Mouse (Mus musculus) right cerebral cortex, postnatal 4 days (tissue): ENCODE data around the gene Plekhh2.

Experiments used
- DNase-seq: peaks from one replicate; pipeline ENCODE4 v3.0.0-alpha.2; 2022

Plekhh2 gene

DNA sequence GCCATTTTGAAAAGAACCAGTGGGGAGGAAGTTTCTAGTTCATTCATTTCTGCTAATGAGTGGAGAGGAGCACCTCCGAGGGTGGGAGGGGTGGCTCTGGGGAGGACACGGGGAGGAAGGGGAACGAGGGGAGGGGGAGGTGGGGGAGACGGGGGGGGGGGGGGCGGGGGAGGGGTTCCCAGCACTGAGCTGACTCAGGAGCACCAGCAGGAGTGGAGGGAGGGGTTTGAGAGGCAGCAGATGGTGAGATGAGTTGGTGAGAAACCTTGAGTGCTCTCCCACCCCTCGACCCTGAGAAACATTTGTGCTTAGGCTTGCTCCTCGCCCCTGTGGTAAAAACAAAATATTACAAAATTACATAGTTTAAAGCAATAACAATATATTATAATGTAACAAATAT lies 134.2 kb downstream of the Plekhh2 start:
- DNase-seq: no peak

DNA sequence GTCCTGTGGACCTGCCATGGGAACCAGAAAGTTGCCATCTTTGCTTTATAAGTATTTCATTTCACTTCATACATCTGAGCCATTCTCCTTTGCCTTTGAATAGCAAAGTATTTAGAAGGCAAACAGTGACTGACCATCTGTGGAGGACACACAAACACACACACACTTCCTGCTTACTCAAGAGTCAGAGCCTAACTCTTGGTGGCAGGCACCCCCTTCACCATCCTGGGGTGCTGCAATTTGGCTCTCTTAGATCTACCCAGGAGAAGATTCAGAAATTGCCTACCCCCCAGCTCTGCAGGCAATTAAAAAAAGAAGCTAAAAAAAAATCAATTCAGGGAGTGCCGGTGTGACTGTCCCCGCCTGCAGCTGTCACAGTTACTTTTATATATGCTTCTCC lies 134.8 kb downstream of the Plekhh2 start:
- DNase-seq: no peak

- no peak for DNase-seq
Observed at GRCm38 (mm10) chr17:84647630-84648029, 135.9 kb downstream of the Plekhh2 start.

- DNase-seq: no peak
Observed at GRCm38 (mm10) chr17:84650302-84651017, 138.8 kb downstream of the Plekhh2 start.

DNA sequence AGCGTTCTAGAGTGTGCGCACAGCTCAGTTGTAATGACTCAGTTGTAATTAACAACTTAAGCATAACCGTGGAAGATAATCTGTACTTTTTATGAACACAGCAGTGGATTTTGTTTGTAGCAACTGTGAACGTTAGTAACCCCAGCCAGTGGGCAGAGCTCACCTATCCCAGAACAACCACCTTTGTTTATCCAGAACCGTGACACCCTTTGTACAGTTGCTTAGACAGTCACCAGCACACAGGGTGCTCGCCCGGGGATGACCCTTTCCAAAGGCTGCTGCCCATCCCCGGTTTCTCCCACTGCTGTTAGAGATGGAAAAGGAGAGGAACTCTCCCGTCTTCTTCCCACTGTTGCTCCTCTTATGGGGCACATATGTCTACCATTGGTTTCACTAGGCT lies 141.8 kb downstream of the Plekhh2 start:
- DNase-seq: no peak

DNA sequence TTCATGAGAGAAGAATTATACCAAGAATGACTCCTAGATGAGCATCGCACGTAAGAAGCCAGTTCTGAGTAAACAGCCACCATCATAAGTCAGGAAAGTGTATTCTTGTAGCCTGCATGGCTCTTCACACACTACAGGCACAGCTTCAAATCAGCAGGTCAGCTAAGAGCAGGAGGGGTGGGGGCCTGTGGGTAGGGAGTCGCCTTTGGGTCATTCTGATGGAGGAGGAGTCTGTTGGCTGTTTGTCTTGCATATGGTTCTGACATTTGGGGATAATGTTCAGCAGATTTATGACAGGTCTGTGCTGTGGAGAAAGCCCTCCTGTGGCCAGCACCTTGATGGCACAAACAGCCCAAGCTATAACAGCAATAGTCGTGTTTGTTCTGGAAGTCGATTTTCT lies 144.5 kb downstream of the Plekhh2 start:
- DNase-seq: no peak

- no peak for DNase-seq
Observed at GRCm38 (mm10) chr17:84656653-84657421, 145.1 kb downstream of the Plekhh2 start.

DNA sequence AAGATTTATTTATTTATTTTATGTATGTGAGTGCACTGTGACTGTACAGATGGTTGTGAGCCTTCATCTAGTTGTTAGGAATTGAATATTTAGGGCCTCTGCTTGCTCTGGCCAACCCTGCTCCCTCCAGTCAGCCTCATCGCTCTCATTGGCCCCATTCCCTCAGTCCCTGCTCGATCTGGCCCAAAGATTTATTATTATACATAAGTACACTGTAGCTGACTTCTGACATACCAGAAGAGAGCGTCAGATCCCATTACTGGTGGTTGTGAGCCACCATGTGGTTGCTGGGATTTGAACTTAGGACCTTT lies 145.7 kb downstream of the Plekhh2 start:
- no peak for DNase-seq

DNA sequence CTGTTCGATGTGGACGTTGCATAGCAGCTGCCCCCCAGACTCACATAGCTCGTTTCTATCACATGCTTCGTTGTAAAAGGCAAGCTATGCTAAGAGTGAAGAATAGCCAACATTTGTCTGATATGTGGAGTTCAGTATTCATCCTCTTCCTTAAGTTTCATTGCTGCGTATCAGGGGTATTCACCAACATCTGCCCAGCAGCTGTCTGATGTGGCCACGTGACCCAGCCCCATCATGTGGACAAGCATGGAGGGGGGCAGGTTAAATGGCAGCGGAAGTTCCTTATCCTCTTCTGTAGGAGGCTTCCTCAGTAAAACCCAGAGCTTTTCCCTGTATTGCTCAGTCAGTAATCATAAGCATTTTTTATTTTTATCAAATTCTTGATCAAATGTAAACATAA lies 146.1 kb downstream of the Plekhh2 start:
- no peak for DNase-seq

GRCm38 (mm10) chr17:84658195-84658594 lies 146.5 kb downstream of the Plekhh2 start:
- DNase-seq: no peak

GRCm38 (mm10) chr17:84658951-84659350 lies 147.3 kb downstream of the Plekhh2 start:
- no peak for DNase-seq

DNA sequence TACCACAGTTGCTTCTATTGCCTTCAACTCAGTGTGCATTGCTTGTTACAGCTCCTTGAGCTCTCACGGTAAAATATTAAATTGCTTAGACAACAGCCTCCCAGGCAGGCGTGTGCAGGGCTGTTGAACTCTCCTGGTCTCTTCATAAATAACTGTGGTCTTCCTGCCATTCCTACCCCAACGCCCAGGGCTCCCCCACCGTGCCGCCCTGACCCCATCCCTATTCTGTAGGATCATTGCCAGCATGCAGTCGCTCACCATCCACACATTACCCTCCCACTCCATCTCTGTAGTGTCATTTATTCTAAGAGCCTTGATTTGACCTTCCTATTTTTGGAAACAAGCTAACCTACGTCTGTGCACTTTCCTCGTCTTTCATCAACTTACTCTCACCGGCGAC lies 153.4 kb downstream of the Plekhh2 start:
- no peak for DNase-seq

DNA sequence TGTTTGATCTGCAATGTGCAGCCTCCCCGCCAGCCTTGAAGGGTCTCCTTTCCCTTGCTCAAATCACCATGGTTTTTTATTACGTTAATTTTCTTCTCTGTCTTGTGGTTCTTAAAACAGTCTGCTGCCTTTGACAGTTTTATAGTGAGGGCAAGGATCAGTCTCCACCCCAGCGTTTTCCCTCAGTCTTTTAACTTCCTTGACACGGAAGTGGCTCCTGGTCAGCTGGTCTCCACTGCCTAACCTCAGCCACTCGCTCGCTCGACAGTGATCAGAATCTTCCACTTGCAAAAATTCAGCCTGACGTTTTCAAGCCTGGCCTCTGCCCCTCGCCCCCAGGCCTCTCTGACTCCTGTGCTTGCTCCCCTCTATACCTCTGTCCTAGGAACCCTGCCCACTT lies 154.0 kb downstream of the Plekhh2 start:
- DNase-seq: no peak

DNA sequence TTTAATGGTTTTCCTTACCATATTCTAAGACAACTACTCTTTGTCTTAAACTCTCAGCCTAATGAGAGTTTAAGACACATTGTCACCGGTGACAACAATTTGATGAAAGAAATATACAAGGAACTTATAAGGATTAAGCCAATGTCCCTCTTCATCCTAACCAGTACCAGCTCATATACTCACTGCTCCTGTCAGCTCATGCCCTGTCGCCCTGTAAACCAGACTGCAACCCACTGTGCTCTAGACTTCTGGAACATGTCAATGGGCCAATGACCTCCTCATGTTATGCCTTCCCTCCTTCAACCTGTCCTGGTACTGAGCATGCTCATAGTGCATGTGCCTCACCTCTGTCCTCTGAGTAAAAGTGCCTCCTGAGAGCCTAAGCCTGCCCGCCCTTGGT lies 156.2 kb downstream of the Plekhh2 start:
- DNase-seq: no peak
